In genomic region chr9:60653137-60653536, GRCm38 (mm10) we compare ENCODE assay signal across 18 mouse cellular contexts. TPM values are rescaled to one million over a fixed set of nuclear protein-coding genes. Genes with fewer than 3 reads are reported as not detected.
A peak's percentile ranks its signal among the peaks of the same experiment; 100 is the strongest.
DNase-seq lines count a peak whose midpoint lies in the region; ATAC-seq and TF ChIP-seq lines count a peak whose summit lies in the region.
"Had no signal": no experiment of that assay in that cellular context is flagged by ENCODE, and none has a peak within 500 bp of the region (broad histone marks: within the 10 kb centered on the region; RNA-seq: fewer than 3 reads in every experiment).

No protein-coding gene starts in this region.

- DNase-seq in 416B (ENCODE audit: low read depth) (peak; percentile 63), MEL (ENCODE audit: low read depth, low spot score) (peak; percentile 88)
- DNase-seq in c-Kit-negative CD71-positive TER-119-positive erythroid progenitor cells, embryonic 14.5 days (ENCODE audit: low read depth, low spot score): peak; percentile 86
- no peak for DNase-seq in natural killer cell, adult 2 months (ENCODE audit: low spot score in 2 of 2)
- no peak for DNase-seq in left cerebral cortex, postnatal 10 days (ENCODE audit: extremely low spot score in 1 of 2, low spot score in 2 of 2)
- DNase-seq in thymus, postnatal 10 days (ENCODE audit: low spot score in 2 of 2): no peak
- DNase-seq: cerebellum, postnatal 14 days; kidney, postnatal 10 days; left cerebral cortex, postnatal 4 days; lung, embryonic 14.5 days; right cerebral cortex, adult 18-20 months had no signal

- peaks cover 0 to 12% of the 10 kb centered on the region in 2 experiments; a peak in 2 of 4 replicates for H3K36me3 ChIP-seq in MEL (ENCODE audit: control insufficient read depth in 1 of 2, insufficient read depth in 2 of 2, low read length in 2 of 2)
- H3K36me3 ChIP-seq in liver, embryonic 15.5 days (replicated peaks): no peaks in the 10 kb centered on the region
- H3K36me3 ChIP-seq: embryonic facial prominence, embryonic 13.5 days; forebrain, embryonic 12.5 days; intestine, embryonic 15.5 days; neural tube, embryonic 15.5 days had no signal

- TF ChIP-seq EP300 in MEL (IDR thresholded peaks at IDR 0.05; ENCODE audit: low read depth in 1 of 2, low read length in 2 of 2): peak in 1 of 2 experiments; percentile 35; a peak in 1 of 4 replicates

- H3K9me3 ChIP-seq in MEL (replicated peaks; ENCODE audit: insufficient read depth, low read length): no peaks in the 10 kb centered on the region
- no peaks in the 10 kb centered on the region for H3K9me3 ChIP-seq in liver, embryonic 15.5 days (replicated peaks)
- H3K9me3 ChIP-seq: embryonic facial prominence, embryonic 13.5 days; forebrain, embryonic 12.5 days; intestine, embryonic 15.5 days; neural tube, embryonic 15.5 days had no signal

- WGBS in liver, embryonic 15.5 days (ENCODE audit: insufficient replicate concordance): 65% methylated on average over 1 of the region's 1 CpGs

- no peaks in the 10 kb centered on the region for H3K79me2 ChIP-seq in MEL (ENCODE audit: control insufficient read depth, insufficient read depth, low read length, poor library complexity)

- H3K9ac ChIP-seq in MEL (ENCODE audit: control insufficient read depth, low read depth, low read length, poor library complexity, severe bottlenecking): no peak overlapping the region
- no peak overlapping the region for H3K9ac ChIP-seq in liver, embryonic 15.5 days
- H3K9ac ChIP-seq: embryonic facial prominence, embryonic 13.5 days; forebrain, embryonic 12.5 days; intestine, embryonic 15.5 days; lung, embryonic 14.5 days; neural tube, embryonic 15.5 days had no signal

- peaks cover 0 to 3% of the 10 kb centered on the region in 2 experiments; a peak in 1 of 4 replicates for H3K4me1 ChIP-seq in MEL (ENCODE audit: control insufficient read depth in 1 of 2, insufficient read depth in 2 of 2, low read length in 2 of 2)
- peaks cover 16% of the 10 kb centered on the region for H3K4me1 ChIP-seq in liver, embryonic 15.5 days (replicated peaks)
- H3K4me1 ChIP-seq: embryonic facial prominence, embryonic 13.5 days; intestine, embryonic 15.5 days had no signal

- TF ChIP-seq RAD21 in MEL (IDR thresholded peaks at IDR 0.05; ENCODE audit: low read depth, low read length): no peak

- no peaks in the 10 kb centered on the region for H3K27me3 ChIP-seq in MEL (ENCODE audit: control insufficient read depth in 1 of 2, insufficient read depth in 2 of 2, low read length in 2 of 2)
- H3K27me3 ChIP-seq in liver, embryonic 15.5 days: no peaks in the 10 kb centered on the region
- H3K27me3 ChIP-seq: embryonic facial prominence, embryonic 13.5 days; forebrain, embryonic 12.5 days; intestine, embryonic 15.5 days; neural tube, embryonic 15.5 days had no signal

- H3K4me2 ChIP-seq in liver, embryonic 15.5 days: no peak overlapping the region
- H3K4me2 ChIP-seq: embryonic facial prominence, embryonic 13.5 days; forebrain, embryonic 12.5 days; intestine, embryonic 15.5 days; lung, embryonic 14.5 days; neural tube, embryonic 15.5 days had no signal

- no peak overlapping the region for H3K4me3 ChIP-seq in MEL (ENCODE audit: control insufficient read depth in 1 of 2, insufficient read depth in 1 of 2, low read depth in 2 of 2, low read length in 2 of 2)
- H3K4me3 ChIP-seq in liver, embryonic 15.5 days (replicated peaks): no peak overlapping the region
- H3K4me3 ChIP-seq: embryonic facial prominence, embryonic 13.5 days; forebrain, embryonic 12.5 days; intestine, embryonic 15.5 days; neural tube, embryonic 15.5 days had no signal

- intact Hi-C loops in left cerebral cortex, postnatal 10 days (cut with DNase I): no loop called here

- no peak for TF ChIP-seq POLR2A in MEL (IDR thresholded peaks at IDR 0.05; ENCODE audit: control insufficient read depth in 1 of 2, insufficient read depth in 1 of 2, low read depth in 1 of 2, low read length in 2 of 2, poor library complexity in 1 of 2)

- no peak for TF ChIP-seq CTCF in MEL (IDR thresholded peaks at IDR 0.05 in 2 of 3, conservative IDR thresholded peaks at IDR 0.05 in 1 of 3; ENCODE audit: control insufficient read depth in 1 of 3, insufficient read depth in 1 of 3, low read depth in 2 of 3, low read length in 3 of 3, poor library complexity in 1 of 3, severe bottlenecking in 1 of 3)

- no peak overlapping the region for H3K27ac ChIP-seq in MEL (ENCODE audit: control insufficient read depth, low read depth, low read length)
- H3K27ac ChIP-seq in liver, embryonic 15.5 days (replicated peaks): no peak overlapping the region
- H3K27ac ChIP-seq: embryonic facial prominence, embryonic 13.5 days; forebrain, embryonic 12.5 days; intestine, embryonic 15.5 days; neural tube, embryonic 15.5 days had no signal

- peak; percentile 81 for ATAC-seq in liver, embryonic 15.5 days (ENCODE audit: insufficient read depth)
- ATAC-seq: intestine, embryonic 15.5 days had no signal

TF ChIP-seq in MEL, 35 proteins besides CTCF, POLR2A, EP300 and RAD21:
- no peak for TF ChIP-seq TBP (IDR thresholded peaks at IDR 0.05; ENCODE audit: low read depth, low read length)
- peak; percentile 81; the same call in 1 of the 2 replicates for TF ChIP-seq GABPA (IDR thresholded peaks at IDR 0.05; ENCODE audit: low read depth, low read length)
- TF ChIP-seq CHD1 (IDR thresholded peaks at IDR 0.05; ENCODE audit: low read depth, low read length): no peak
- no peak for TF ChIP-seq MAZ (IDR thresholded peaks at IDR 0.05; ENCODE audit: low read depth, low read length)
- TF ChIP-seq ELF1 (IDR thresholded peaks at IDR 0.05; ENCODE audit: low read depth, low read length): no peak
- no peak for TF ChIP-seq MYC (IDR thresholded peaks at IDR 0.05; ENCODE audit: low read depth, low read length)
- TF ChIP-seq ZMIZ1 (IDR thresholded peaks at IDR 0.05; ENCODE audit: low read depth, low read length): no peak
- TF ChIP-seq MAFK (IDR thresholded peaks at IDR 0.05; ENCODE audit: borderline replicate concordance, low read depth, low read length): peak; percentile 100
- no peak for TF ChIP-seq JUND (IDR thresholded peaks at IDR 0.05; ENCODE audit: low read depth, low read length)
- TF ChIP-seq MXI1 (IDR thresholded peaks at IDR 0.05; ENCODE audit: low read depth, low read length): no peak
- peak; percentile 94 for TF ChIP-seq ETS1 (IDR thresholded peaks at IDR 0.05; ENCODE audit: low read depth, low read length)
- TF ChIP-seq UBTF (IDR thresholded peaks at IDR 0.05; ENCODE audit: borderline replicate concordance, insufficient read depth, low read depth, low read length): no peak
- TF ChIP-seq NELFE (IDR thresholded peaks at IDR 0.05; ENCODE audit: low read depth, low read length): no peak
- TF ChIP-seq ZKSCAN1 (IDR thresholded peaks at IDR 0.05; ENCODE audit: low read depth, low read length): no peak
- no peak for TF ChIP-seq HCFC1 (IDR thresholded peaks at IDR 0.05; ENCODE audit: low read depth, low read length)
- no peak for TF ChIP-seq ZC3H11A (IDR thresholded peaks at IDR 0.05; ENCODE audit: low read depth, low read length)
- TF ChIP-seq ZNF384 (IDR thresholded peaks at IDR 0.05; ENCODE audit: low read depth, low read length): peak; percentile 68; the same call in 1 of the 2 replicates

RNA-seq across cellular contexts. Expression of gene Lrrc49, which starts 34.8 kb away (rescaled TPM):
- 2.7 and 3.3 TPM in 2 replicates for total RNA-seq in MEL (2012; rRNA removed)
- 1 to 10 TPM in 1 of 2 experiments, not detected in 1; 5.5 TPM for polyA plus RNA-seq in MEL (2012; ENCODE audit: insufficient read depth in 1 of 2, insufficient read length in 2 of 2, low read depth in 1 of 2, low replicate concordance in 2 of 2, missing spikeins in 1 of 2)
- 0.56 and 0.85 TPM in 2 replicates for polyA plus RNA-seq in liver, embryonic 15.5 days (2015; fragmentation: Nextera tagmentation; extraction: Ambion mirVana)
- total RNA-seq in left cerebral cortex, postnatal 10 days (2021): 10 to 100 TPM; 71.6 to 71.7 TPM

RNA-seq across cellular contexts. Expression of gene Larp6, which starts 59.7 kb away (rescaled TPM):
- not detected in 2 replicates for total RNA-seq in MEL (2012; rRNA removed)
- polyA plus RNA-seq in MEL (2012; ENCODE audit: insufficient read depth in 1 of 2, insufficient read length in 2 of 2, low read depth in 1 of 2, low replicate concordance in 2 of 2, missing spikeins in 1 of 2): not detected
- 0.06 and 0.08 TPM in 2 replicates for polyA plus RNA-seq in liver, embryonic 15.5 days (2015; fragmentation: Nextera tagmentation; extraction: Ambion mirVana)
- 10 to 100 TPM; 32.2 to 34.1 TPM for total RNA-seq in left cerebral cortex, postnatal 10 days (2021)
- total RNA-seq: megakaryocyte, adult 5-6 weeks; monocyte, adult 5-6 weeks had no signal

Comparison
In these comparisons a context has a peak if more than half of its experiments do, and no peak if none do; other contexts are left out.
1. DNase-seq: peak in 416B (single experiment), MEL (single experiment) and c-Kit-negative CD71-positive TER-119-positive erythroid progenitor cells, embryonic 14.5 days (single experiment); none in natural killer cell, adult 2 months (0 of 2), left cerebral cortex, postnatal 10 days (0 of 2) and thymus, postnatal 10 days (0 of 2).
2. RNA of gene Lrrc49, which starts 34.8 kb away (total RNA-seq): 71.6 to 71.7 TPM in left cerebral cortex, postnatal 10 days; 2.7 to 3.3 TPM in MEL; every median in the first group is over 10 times any median in the second.
3. RNA of gene Larp6, which starts 59.7 kb away (total RNA-seq): 32.2 to 34.1 TPM in left cerebral cortex, postnatal 10 days; not detected in MEL; every median in the first group is over 10 times any median in the second.